Mouse (Mus musculus) liver, embryonic 12.5 days (tissue): ENCODE measurements at regions not wholly inside any gene's neighbourhood (a gene's known extent, or its start where the extent isn't known, plus 50 kb on each side); places are given as distances from the start of the nearest gene placed in this dataset.

ENCODE experiments used
- ATAC-seq: fragments of 200-750 bp; cut with Nextera tagmentation; 2 replicates; pipeline ENCODE4 v1.8.0; 2017; ENCODE audit warnings: moderate number of reproducible peaks, mild to moderate bottlenecking, moderate library complexity
- H3K27ac ChIP-seq: fragments of 300-500 bp; sonication (generic); 2 replicates; pipeline ENCODE4 v1.5.1; 2016; ENCODE audit warnings: mild to moderate bottlenecking
- H3K27me3 ChIP-seq: fragments of 300-500 bp; sonication (generic); replicated peaks from 2 replicates; pipeline ENCODE4 v1.6.1; 2016; ENCODE audit warnings: mild to moderate bottlenecking, moderate library complexity
- H3K36me3 ChIP-seq: fragments of 300-500 bp; sonication (generic); 2 replicates; pipeline ENCODE4 v1.6.1; 2016; ENCODE audit warnings: mild to moderate bottlenecking, moderate library complexity
- H3K4me1 ChIP-seq: fragments of 300-500 bp; sonication (generic); 2 replicates; pipeline ENCODE4 v1.6.1; 2016
- H3K4me2 ChIP-seq: fragments of 300-500 bp; sonication (generic); 2 replicates; pipeline ENCODE4 v1.6.1; 2016; ENCODE audit warnings: mild to moderate bottlenecking, moderate library complexity
- H3K4me3 ChIP-seq: fragments of 300-500 bp; sonication (generic); 2 replicates; pipeline ENCODE4 v1.5.1; 2016; ENCODE audit warnings: mild to moderate bottlenecking, moderate library complexity
- H3K9ac ChIP-seq: fragments of 300-500 bp; sonication (generic); 2 replicates; pipeline ENCODE4 v1.6.1; 2016; ENCODE audit warnings: mild to moderate bottlenecking, moderate library complexity
- H3K9me3 ChIP-seq: fragments of 300-500 bp; sonication (generic); replicated peaks from 2 replicates; pipeline ENCODE4 v1.6.1; 2016; ENCODE audit warnings: mild to moderate bottlenecking, moderate library complexity
- WGBS: fragments of 180-500 bp; shearing (Covaris S2); methylation state at CpG from one replicate; pipeline ENCODE4 v1.1.7; 2016; ENCODE audit not compliant: insufficient replicate concordance; 5-methylcytosine and 5-hydroxymethylcytosine counted together

- WGBS = 74% methylated on average over 7 of the region's 7 CpGs
- H3K27me3 ChIP-seq = no peaks in the 10 kb centered on the region
- ATAC-seq = no peak
- no peak overlapping the region for H3K27ac ChIP-seq
- H3K9ac ChIP-seq = no peak overlapping the region
- H3K4me2 ChIP-seq = no peak overlapping the region
- H3K9me3 ChIP-seq = no peaks in the 10 kb centered on the region
- no peak overlapping the region for H3K4me3 ChIP-seq
- no peaks in the 10 kb centered on the region for H3K36me3 ChIP-seq
- no peaks in the 10 kb centered on the region for H3K4me1 ChIP-seq
These were observed 70.5 kb downstream of the Tmx1 start for GRCm38 (mm10) chr12:70523379-70523778.

GRCm38 (mm10) chr12:70524703-70525102 lies 71.8 kb downstream of the Tmx1 start:
- Histone ChIP-seq H3K4me3 (no peak overlapping the region), H3K9me3 (no peaks in the 10 kb centered on the region), H3K27ac (no peak overlapping the region), H3K4me2 (no peak overlapping the region), H3K27me3 (no peaks in the 10 kb centered on the region), H3K4me1 (no peaks in the 10 kb centered on the region), H3K36me3 (no peaks in the 10 kb centered on the region), H3K9ac (no peak overlapping the region)
- WGBS = 50% methylated on average over 3 of the region's 4 CpGs
- ATAC-seq = no peak

GRCm38 (mm10) chr12:70531661-70532060 lies 78.8 kb downstream of the Tmx1 start:
- H3K4me3 ChIP-seq = no peak overlapping the region
- H3K4me1 ChIP-seq = no peaks in the 10 kb centered on the region
- no peak overlapping the region for H3K4me2 ChIP-seq
- no peaks in the 10 kb centered on the region for H3K27me3 ChIP-seq
- H3K36me3 ChIP-seq = no peaks in the 10 kb centered on the region
- no peak overlapping the region for H3K9ac ChIP-seq
- no peaks in the 10 kb centered on the region for H3K9me3 ChIP-seq
- no peak for ATAC-seq
- no peak overlapping the region for H3K27ac ChIP-seq

- Histone ChIP-seq H3K27ac (no peak overlapping the region), H3K4me3 (no peak overlapping the region)
- 64% methylated on average over 10 of the region's 10 CpGs for WGBS
These were observed 79.3 kb downstream of the Tmx1 start for GRCm38 (mm10) chr12:70532225-70532624.

GRCm38 (mm10) chr12:70532843-70533242 lies 79.9 kb downstream of the Tmx1 start:
- WGBS = 82% methylated on average over 10 of the region's 10 CpGs
- no peaks in the 10 kb centered on the region for H3K9me3 ChIP-seq
- no peaks in the 10 kb centered on the region for H3K27me3 ChIP-seq
- no peak overlapping the region for H3K27ac ChIP-seq
- no peak overlapping the region for H3K9ac ChIP-seq
- no peaks in the 10 kb centered on the region for H3K36me3 ChIP-seq
- ATAC-seq = no peak
- no peak overlapping the region for H3K4me3 ChIP-seq
- no peak overlapping the region for H3K4me2 ChIP-seq
- H3K4me1 ChIP-seq = no peaks in the 10 kb centered on the region

More at GRCm38 (mm10) chr12:70532225-70532624, 79.3 kb downstream of the Tmx1 start:
- H3K4me1 ChIP-seq = no peaks in the 10 kb centered on the region
- no peak overlapping the region for H3K4me2 ChIP-seq
- H3K9ac ChIP-seq = no peak overlapping the region
- no peaks in the 10 kb centered on the region for H3K27me3 ChIP-seq
- ATAC-seq = no peak
- H3K36me3 ChIP-seq = no peaks in the 10 kb centered on the region
- no peaks in the 10 kb centered on the region for H3K9me3 ChIP-seq

- Histone ChIP-seq H3K4me1 (no peaks in the 10 kb centered on the region), H3K9me3 (no peaks in the 10 kb centered on the region), H3K4me3 (no peak overlapping the region), H3K27ac (no peak overlapping the region), H3K27me3 (no peaks in the 10 kb centered on the region), H3K36me3 (no peaks in the 10 kb centered on the region), H3K4me2 (no peak overlapping the region), H3K9ac (no peak overlapping the region)
- WGBS = 66% methylated on average over 12 of the region's 12 CpGs
- no peak for ATAC-seq
These were observed 80.6 kb downstream of the Tmx1 start for GRCm38 (mm10) chr12:70533375-70533935.

- no peak for ATAC-seq
- Histone ChIP-seq H3K9me3 (no peaks in the 10 kb centered on the region), H3K4me2 (no peak overlapping the region), H3K36me3 (no peaks in the 10 kb centered on the region), H3K27ac (no peak overlapping the region), H3K4me3 (no peak overlapping the region), H3K4me1 (no peaks in the 10 kb centered on the region), H3K27me3 (no peaks in the 10 kb centered on the region), H3K9ac (no peak overlapping the region)
- 65% methylated on average over 4 of the region's 4 CpGs for WGBS
These were observed 86.2 kb downstream of the Tmx1 start for GRCm38 (mm10) chr12:70539124-70539523.

GRCm38 (mm10) chr12:70539856-70540255 lies 87.0 kb downstream of the Tmx1 start:
- Histone ChIP-seq H3K9ac (no peak overlapping the region), H3K27ac (no peak overlapping the region), H3K4me2 (no peak overlapping the region), H3K36me3 (no peaks in the 10 kb centered on the region), H3K27me3 (no peaks in the 10 kb centered on the region), H3K9me3 (no peaks in the 10 kb centered on the region), H3K4me1 (no peaks in the 10 kb centered on the region), H3K4me3 (no peak overlapping the region)
- WGBS = 81% methylated on average over 14 of the region's 14 CpGs
- ATAC-seq = no peak

- WGBS = 51% methylated on average over 4 of the region's 4 CpGs
- H3K4me1 ChIP-seq = no peaks in the 10 kb centered on the region
- H3K27me3 ChIP-seq = no peaks in the 10 kb centered on the region
- H3K9ac ChIP-seq = no peak overlapping the region
- no peak for ATAC-seq
- no peak overlapping the region for H3K4me3 ChIP-seq
- H3K9me3 ChIP-seq = no peaks in the 10 kb centered on the region
- no peak overlapping the region for H3K27ac ChIP-seq
- no peak overlapping the region for H3K4me2 ChIP-seq
- no peaks in the 10 kb centered on the region for H3K36me3 ChIP-seq
These were observed 88.5 kb downstream of the Tmx1 start for GRCm38 (mm10) chr12:70541432-70541831.

GRCm38 (mm10) chr12:70543299-70543698 lies 90.4 kb downstream of the Tmx1 start:
- Histone ChIP-seq H3K36me3 (no peaks in the 10 kb centered on the region), H3K27ac (no peak overlapping the region), H3K4me1 (no peaks in the 10 kb centered on the region), H3K4me3 (no peak overlapping the region), H3K9ac (no peak overlapping the region), H3K9me3 (no peaks in the 10 kb centered on the region), H3K27me3 (no peaks in the 10 kb centered on the region), H3K4me2 (no peak overlapping the region)
- no peak for ATAC-seq
- 48% methylated on average over 5 of the region's 5 CpGs for WGBS

- no peaks in the 10 kb centered on the region for H3K4me1 ChIP-seq
- no peak overlapping the region for H3K27ac ChIP-seq
- no peaks in the 10 kb centered on the region for H3K27me3 ChIP-seq
- no peak for ATAC-seq
- no peak overlapping the region for H3K4me2 ChIP-seq
- no peaks in the 10 kb centered on the region for H3K36me3 ChIP-seq
- no peak overlapping the region for H3K9ac ChIP-seq
- H3K9me3 ChIP-seq = no peaks in the 10 kb centered on the region
- WGBS = 35% methylated on average over 12 of the region's 12 CpGs
- H3K4me3 ChIP-seq = no peak overlapping the region
These were observed 91.4 kb downstream of the Tmx1 start for GRCm38 (mm10) chr12:70544326-70544725.

GRCm38 (mm10) chr12:70544850-70545510 lies 92.1 kb downstream of the Tmx1 start:
- Histone ChIP-seq H3K9ac (no peak overlapping the region), H3K36me3 (no peaks in the 10 kb centered on the region), H3K4me3 (no peak overlapping the region), H3K27me3 (no peaks in the 10 kb centered on the region), H3K9me3 (no peaks in the 10 kb centered on the region), H3K4me1 (no peaks in the 10 kb centered on the region), H3K27ac (no peak overlapping the region), H3K4me2 (no peak overlapping the region)
- no peak for ATAC-seq
- WGBS = 53% methylated on average over 7 of the region's 7 CpGs

GRCm38 (mm10) chr12:70547199-70547598 lies 94.3 kb downstream of the Tmx1 start:
- Histone ChIP-seq H3K4me2 (no peak overlapping the region), H3K27me3 (no peaks in the 10 kb centered on the region), H3K36me3 (no peaks in the 10 kb centered on the region), H3K9ac (no peak overlapping the region), H3K9me3 (no peaks in the 10 kb centered on the region), H3K27ac (no peak overlapping the region), H3K4me1 (no peaks in the 10 kb centered on the region), H3K4me3 (no peak overlapping the region)
- WGBS = 63% methylated on average over 5 of the region's 6 CpGs
- no peak for ATAC-seq
